Mouse (Mus musculus): ENCODE measurements around the gene Setd7. TPM values are rescaled to one million over a fixed set of nuclear protein-coding genes. Genes with fewer than 3 reads are reported as not detected.

Gene Setd7
- 4.7 and 4.9 TPM in 2 replicates for polyA plus RNA-seq (2014; fragmentation: Nextera tagmentation; extraction: Ambion mirVana)

GRCm38 (mm10) chr3:51560511-51561108 is at the start of gene Setd7:
TSS of gene Setd7 (minus strand) at chr3:51560879.
- Histone ChIP-seq H3K4me2 (ENCODE audit: low read depth, severe bottlenecking) (peak within 1 kb of the TSS; percentile 99), H3K27me3 (ENCODE audit: control insufficient read depth, insufficient read depth, low read length) (no peaks in the 10 kb centered on the region), H3K4me3 (ENCODE audit: low read depth, low read length) (peak within 1 kb of the TSS; percentile 81), H3K9ac (ENCODE audit: low read length) (peak within 1 kb of the TSS; percentile 90), H3K36me3 (ENCODE audit: control insufficient read depth, insufficient read depth, low read length) (no peaks in the 10 kb centered on the region), H3K4me1 (ENCODE audit: control insufficient read depth, insufficient read depth, low read length) (peaks cover 6% of the 10 kb centered on the region; the same call in 1 of the 2 replicates), H3K27ac (replicated peaks; ENCODE audit: low read depth, low read length) (peak within 1 kb of the TSS; percentile 73), H3K9me3 (ENCODE audit: control insufficient read depth, low read length) (no peaks in the 10 kb centered on the region)
- peak; percentile 82 for DNase-seq (ENCODE audit: low spot score)
- ATAC-seq (ENCODE audit: insufficient number of reproducible peaks, low FRiP score, low TSS enrichment, low read depth): peak; percentile 71
- under 1% methylated on average over 47 of the region's 48 CpGs for WGBS

GRCm38 (mm10) chr3:51604489-51604888 is 43.8 kb upstream of the Setd7 start:
- 91% methylated on average over 3 of the region's 3 CpGs for WGBS
- DNase-seq (ENCODE audit: low spot score): no peak
- no peaks in the 10 kb centered on the region for H3K4me1 ChIP-seq (ENCODE audit: control insufficient read depth, insufficient read depth, low read length)

GRCm38 (mm10) chr3:51603705-51604291 is 43.1 kb upstream of the Setd7 start:
- no peak for ATAC-seq (ENCODE audit: insufficient number of reproducible peaks, low FRiP score, low TSS enrichment, low read depth)
- WGBS: 93% methylated on average over 15 of the region's 15 CpGs

More at GRCm38 (mm10) chr3:51604489-51604888, 43.8 kb upstream of the Setd7 start:
- ATAC-seq (ENCODE audit: insufficient number of reproducible peaks, low FRiP score, low TSS enrichment, low read depth): no peak
- Histone ChIP-seq H3K4me2 (ENCODE audit: low read depth, severe bottlenecking) (no peak overlapping the region), H3K4me3 (ENCODE audit: low read depth, low read length) (no peak overlapping the region), H3K27me3 (ENCODE audit: control insufficient read depth, insufficient read depth, low read length) (no peaks in the 10 kb centered on the region), H3K9ac (ENCODE audit: low read length) (no peak overlapping the region), H3K27ac (replicated peaks; ENCODE audit: low read depth, low read length) (no peak overlapping the region), H3K9me3 (ENCODE audit: control insufficient read depth, low read length) (no peaks in the 10 kb centered on the region), H3K36me3 (ENCODE audit: control insufficient read depth, insufficient read depth, low read length) (no peaks in the 10 kb centered on the region)

GRCm38 (mm10) chr3:51601461-51601860 is 40.8 kb upstream of the Setd7 start:
- 89% methylated on average over 2 of the region's 2 CpGs for WGBS
- no peaks in the 10 kb centered on the region for H3K9me3 ChIP-seq (ENCODE audit: control insufficient read depth, low read length)
- H3K9ac ChIP-seq (ENCODE audit: low read length): no peak overlapping the region
- no peak overlapping the region for H3K4me2 ChIP-seq (ENCODE audit: low read depth, severe bottlenecking)
- H3K4me1 ChIP-seq (ENCODE audit: control insufficient read depth, insufficient read depth, low read length): no peaks in the 10 kb centered on the region
- H3K36me3 ChIP-seq (ENCODE audit: control insufficient read depth, insufficient read depth, low read length): no peaks in the 10 kb centered on the region
- no peak overlapping the region for H3K27ac ChIP-seq (replicated peaks; ENCODE audit: low read depth, low read length)
- ATAC-seq (ENCODE audit: insufficient number of reproducible peaks, low FRiP score, low TSS enrichment, low read depth) (no peak), DNase-seq (ENCODE audit: low spot score) (no peak)
- H3K4me3 ChIP-seq (ENCODE audit: low read depth, low read length): no peak overlapping the region
- H3K27me3 ChIP-seq (ENCODE audit: control insufficient read depth, insufficient read depth, low read length): no peaks in the 10 kb centered on the region

More at GRCm38 (mm10) chr3:51603705-51604291, 43.1 kb upstream of the Setd7 start:
- Histone ChIP-seq H3K4me2 (ENCODE audit: low read depth, severe bottlenecking) (no peak overlapping the region), H3K4me1 (ENCODE audit: control insufficient read depth, insufficient read depth, low read length) (no peaks in the 10 kb centered on the region), H3K4me3 (ENCODE audit: low read depth, low read length) (no peak overlapping the region), H3K9me3 (ENCODE audit: control insufficient read depth, low read length) (no peaks in the 10 kb centered on the region), H3K27ac (replicated peaks; ENCODE audit: low read depth, low read length) (no peak overlapping the region), H3K9ac (ENCODE audit: low read length) (no peak overlapping the region), H3K27me3 (ENCODE audit: control insufficient read depth, insufficient read depth, low read length) (no peaks in the 10 kb centered on the region), H3K36me3 (ENCODE audit: control insufficient read depth, insufficient read depth, low read length) (no peaks in the 10 kb centered on the region)
- no peak for DNase-seq (ENCODE audit: low spot score)

GRCm38 (mm10) chr3:51600728-51601127 is 40.0 kb upstream of the Setd7 start:
- WGBS: 89% methylated on average over 4 of the region's 4 CpGs

GRCm38 (mm10) chr3:51599057-51599630 is 38.5 kb upstream of the Setd7 start:
- 75% methylated on average over 12 of the region's 12 CpGs for WGBS
- no peaks in the 10 kb centered on the region for H3K4me1 ChIP-seq (ENCODE audit: control insufficient read depth, insufficient read depth, low read length)
- H3K9ac ChIP-seq (ENCODE audit: low read length): no peak overlapping the region
- no peak overlapping the region for H3K4me3 ChIP-seq (ENCODE audit: low read depth, low read length)
- DNase-seq (ENCODE audit: low spot score) (no peak), ATAC-seq (ENCODE audit: insufficient number of reproducible peaks, low FRiP score, low TSS enrichment, low read depth) (no peak)
- H3K27ac ChIP-seq (replicated peaks; ENCODE audit: low read depth, low read length): no peak overlapping the region
- no peaks in the 10 kb centered on the region for H3K27me3 ChIP-seq (ENCODE audit: control insufficient read depth, insufficient read depth, low read length)
- H3K9me3 ChIP-seq (ENCODE audit: control insufficient read depth, low read length): no peaks in the 10 kb centered on the region
- no peaks in the 10 kb centered on the region for H3K36me3 ChIP-seq (ENCODE audit: control insufficient read depth, insufficient read depth, low read length)
- H3K4me2 ChIP-seq (ENCODE audit: low read depth, severe bottlenecking): no peak overlapping the region

More at GRCm38 (mm10) chr3:51600728-51601127, 40.0 kb upstream of the Setd7 start:
- Histone ChIP-seq H3K4me1 (ENCODE audit: control insufficient read depth, insufficient read depth, low read length) (no peaks in the 10 kb centered on the region), H3K4me3 (ENCODE audit: low read depth, low read length) (no peak overlapping the region), H3K27ac (replicated peaks; ENCODE audit: low read depth, low read length) (no peak overlapping the region), H3K27me3 (ENCODE audit: control insufficient read depth, insufficient read depth, low read length) (no peaks in the 10 kb centered on the region), H3K9me3 (ENCODE audit: control insufficient read depth, low read length) (no peaks in the 10 kb centered on the region), H3K36me3 (ENCODE audit: control insufficient read depth, insufficient read depth, low read length) (no peaks in the 10 kb centered on the region), H3K4me2 (ENCODE audit: low read depth, severe bottlenecking) (no peak overlapping the region), H3K9ac (ENCODE audit: low read length) (no peak overlapping the region)
- no peak for ATAC-seq (ENCODE audit: insufficient number of reproducible peaks, low FRiP score, low TSS enrichment, low read depth)
- no peak for DNase-seq (ENCODE audit: low spot score)

- Histone ChIP-seq H3K4me1 (ENCODE audit: control insufficient read depth, insufficient read depth, low read length) (no peaks in the 10 kb centered on the region), H3K36me3 (ENCODE audit: control insufficient read depth, insufficient read depth, low read length) (no peaks in the 10 kb centered on the region), H3K27me3 (ENCODE audit: control insufficient read depth, insufficient read depth, low read length) (no peaks in the 10 kb centered on the region), H3K27ac (replicated peaks; ENCODE audit: low read depth, low read length) (no peak overlapping the region), H3K4me3 (ENCODE audit: low read depth, low read length) (no peak overlapping the region), H3K9ac (ENCODE audit: low read length) (no peak overlapping the region), H3K9me3 (ENCODE audit: control insufficient read depth, low read length) (no peaks in the 10 kb centered on the region), H3K4me2 (ENCODE audit: low read depth, severe bottlenecking) (no peak overlapping the region)
- ATAC-seq (ENCODE audit: insufficient number of reproducible peaks, low FRiP score, low TSS enrichment, low read depth) (no peak), DNase-seq (ENCODE audit: low spot score) (no peak)
- WGBS: 94% methylated on average over 2 of the region's 2 CpGs
These were observed 35.9 kb upstream of the Setd7 start for GRCm38 (mm10) chr3:51596538-51596937.

GRCm38 (mm10) chr3:51593506-51593905 is 32.8 kb upstream of the Setd7 start:
- 75% methylated on average over 1 of the region's 1 CpGs for WGBS
- no peaks in the 10 kb centered on the region for H3K36me3 ChIP-seq (ENCODE audit: control insufficient read depth, insufficient read depth, low read length)
- H3K4me3 ChIP-seq (ENCODE audit: low read depth, low read length): no peak overlapping the region
- H3K27me3 ChIP-seq (ENCODE audit: control insufficient read depth, insufficient read depth, low read length): no peaks in the 10 kb centered on the region
- no peak overlapping the region for H3K27ac ChIP-seq (replicated peaks; ENCODE audit: low read depth, low read length)
- no peak overlapping the region for H3K4me2 ChIP-seq (ENCODE audit: low read depth, severe bottlenecking)
- H3K9ac ChIP-seq (ENCODE audit: low read length): no peak overlapping the region
- no peak for DNase-seq (ENCODE audit: low spot score)
- no peaks in the 10 kb centered on the region for H3K9me3 ChIP-seq (ENCODE audit: control insufficient read depth, low read length)
- H3K4me1 ChIP-seq (ENCODE audit: control insufficient read depth, insufficient read depth, low read length): no peaks in the 10 kb centered on the region
- no peak for ATAC-seq (ENCODE audit: insufficient number of reproducible peaks, low FRiP score, low TSS enrichment, low read depth)

Measured in limb, embryonic 11.5 days (tissue).